Mouse (Mus musculus) T-cell, adult 66 days (primary cell): ENCODE results near the gene Cks1b. TPM values are rescaled to one million over a fixed set of nuclear protein-coding genes. Genes with fewer than 3 reads are reported as not detected.

Source experiments
- total RNA-seq, 2 experiments: library from RNA; stranded (reverse); gene quantifications; 3 replicates in 1 of 2; 4 replicates in 1 of 2; pipeline ENCODE4 v1.2.4; 2023

Gene Cks1b
- total RNA-seq, result 10 to 100 TPM in 1 of 2 experiments, 1 to 10 TPM in 1; 6.3 to 11.8 TPM

DNA sequence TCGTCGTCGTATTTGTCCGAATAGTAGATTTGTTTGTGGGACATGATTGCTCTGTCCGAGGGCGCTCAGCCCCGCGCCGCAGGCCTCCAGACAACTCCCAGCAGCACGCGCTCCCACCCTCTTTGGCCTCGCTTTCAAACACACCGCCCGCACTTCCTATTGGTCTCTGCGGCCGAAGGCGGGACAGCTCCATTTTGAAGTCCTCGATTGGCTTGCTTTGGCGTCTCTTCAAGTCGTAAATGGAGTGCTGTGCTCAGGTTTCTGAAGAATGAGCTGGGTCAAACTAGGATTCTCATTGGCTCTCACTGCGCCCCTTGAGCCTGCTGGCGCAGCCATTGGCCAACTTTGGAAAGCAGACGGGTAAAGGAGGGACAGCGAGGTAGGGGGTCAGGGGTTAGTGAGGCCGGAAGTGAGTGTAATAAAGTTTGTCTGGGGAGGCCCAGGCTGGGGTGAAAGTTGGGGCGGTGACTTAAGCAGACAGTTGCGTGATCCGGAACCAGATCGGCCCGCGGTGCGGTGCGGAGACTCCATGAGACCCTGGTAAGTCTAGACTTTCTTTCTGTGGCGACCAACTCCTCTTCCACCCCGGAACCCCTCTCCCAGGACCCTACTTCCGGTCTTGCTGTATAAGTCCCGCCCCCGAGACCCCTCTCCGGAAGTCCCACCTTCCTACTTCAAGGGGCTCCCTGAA is at the start of gene Cks1b, which contains the start of gene Shc1:
Cks1b (minus strand) TSS at position 214 of the 691 bp plus-strand sequence.
Shc1 (plus strand) TSS at position 274 of the 691 bp plus-strand sequence.

DNA sequence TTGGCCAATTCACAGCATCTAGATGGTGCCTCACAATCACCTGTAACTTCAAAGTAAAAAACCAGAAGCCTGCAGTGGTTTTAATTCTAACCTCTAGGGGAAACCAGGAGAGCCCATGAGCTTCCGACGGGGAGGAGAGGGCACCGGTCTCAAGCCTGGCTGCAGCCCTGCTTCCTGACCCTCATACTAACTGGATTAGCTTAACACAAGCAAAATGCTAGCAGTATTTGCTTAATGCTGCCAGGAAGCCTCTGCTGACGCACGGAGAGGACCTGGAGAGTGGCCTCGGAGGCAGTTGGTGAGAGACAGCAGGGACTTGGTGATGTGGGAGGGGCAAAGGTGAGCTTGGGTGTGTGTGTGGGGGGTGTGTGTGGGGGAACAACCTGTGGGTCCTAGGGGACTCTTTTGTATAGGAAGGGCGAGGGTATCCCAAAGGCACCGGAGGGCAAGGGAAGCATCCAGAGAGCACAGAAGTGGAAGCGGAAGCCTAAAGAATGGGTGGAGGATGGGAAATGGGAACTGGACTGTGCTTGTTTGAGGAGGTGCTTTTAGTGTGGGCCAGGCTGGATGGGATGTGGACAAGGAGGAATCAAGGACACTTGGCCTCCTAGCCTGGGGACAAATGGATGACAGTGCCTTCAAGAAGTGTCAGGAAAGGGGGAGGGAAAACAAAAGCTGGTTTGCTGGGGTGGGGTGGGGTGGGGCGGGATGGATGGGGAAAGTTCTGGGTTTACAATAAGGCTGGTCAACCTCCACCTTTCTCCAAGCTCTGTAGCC is 36.4 kb upstream of the Cks1b start, which contains the start of gene Pmvk:
Pmvk (plus strand) TSS at position 141 of the 777 bp plus-strand sequence.

DNA sequence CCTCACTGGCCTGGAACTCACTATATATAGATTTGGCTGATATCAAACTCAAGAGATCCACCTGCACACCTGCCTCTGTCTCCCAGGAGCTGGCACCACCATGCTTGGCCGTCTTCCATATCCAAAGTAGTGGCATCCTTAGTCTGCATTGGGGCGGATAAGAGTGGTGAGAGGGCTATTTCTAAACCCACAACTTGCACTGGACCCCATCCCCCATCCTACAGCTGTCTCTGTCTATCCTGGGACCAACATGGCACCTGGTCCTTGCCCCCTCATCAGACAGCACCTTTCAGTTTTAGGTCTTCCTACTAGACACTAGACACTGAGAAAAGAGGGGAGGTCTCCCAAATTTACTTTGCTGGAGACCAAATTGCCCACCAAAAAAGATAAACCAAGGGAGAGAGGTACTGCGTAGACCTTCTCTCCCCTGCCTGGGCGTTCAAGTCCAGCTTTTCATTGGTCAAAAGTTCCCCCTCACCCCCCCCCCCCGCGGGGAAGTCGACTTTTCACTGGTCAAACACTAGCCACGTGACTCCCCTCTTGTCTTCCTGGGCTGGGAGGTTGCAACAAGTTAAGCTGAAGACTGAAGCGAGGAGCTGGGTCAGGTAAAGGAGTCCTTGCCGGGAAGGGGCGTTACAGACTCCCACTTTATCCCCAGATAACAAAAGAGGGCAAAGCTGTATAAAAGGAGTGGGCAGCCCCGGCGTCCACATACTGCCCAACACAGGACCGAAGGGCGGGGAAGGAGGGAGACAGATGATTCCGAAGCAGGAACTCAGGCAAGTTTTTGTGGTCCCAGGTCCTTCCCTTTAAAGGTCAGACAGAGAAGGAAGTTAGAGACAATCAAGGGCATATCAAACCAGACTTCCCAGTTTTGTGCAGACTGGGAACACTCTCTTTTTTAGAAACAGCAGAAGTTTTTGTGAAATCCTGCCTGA is 18.3 kb upstream of the Cks1b start, which contains the start of gene Pbxip1:
Pbxip1 (plus strand) TSS at position 531 of the 938 bp plus-strand sequence.

DNA sequence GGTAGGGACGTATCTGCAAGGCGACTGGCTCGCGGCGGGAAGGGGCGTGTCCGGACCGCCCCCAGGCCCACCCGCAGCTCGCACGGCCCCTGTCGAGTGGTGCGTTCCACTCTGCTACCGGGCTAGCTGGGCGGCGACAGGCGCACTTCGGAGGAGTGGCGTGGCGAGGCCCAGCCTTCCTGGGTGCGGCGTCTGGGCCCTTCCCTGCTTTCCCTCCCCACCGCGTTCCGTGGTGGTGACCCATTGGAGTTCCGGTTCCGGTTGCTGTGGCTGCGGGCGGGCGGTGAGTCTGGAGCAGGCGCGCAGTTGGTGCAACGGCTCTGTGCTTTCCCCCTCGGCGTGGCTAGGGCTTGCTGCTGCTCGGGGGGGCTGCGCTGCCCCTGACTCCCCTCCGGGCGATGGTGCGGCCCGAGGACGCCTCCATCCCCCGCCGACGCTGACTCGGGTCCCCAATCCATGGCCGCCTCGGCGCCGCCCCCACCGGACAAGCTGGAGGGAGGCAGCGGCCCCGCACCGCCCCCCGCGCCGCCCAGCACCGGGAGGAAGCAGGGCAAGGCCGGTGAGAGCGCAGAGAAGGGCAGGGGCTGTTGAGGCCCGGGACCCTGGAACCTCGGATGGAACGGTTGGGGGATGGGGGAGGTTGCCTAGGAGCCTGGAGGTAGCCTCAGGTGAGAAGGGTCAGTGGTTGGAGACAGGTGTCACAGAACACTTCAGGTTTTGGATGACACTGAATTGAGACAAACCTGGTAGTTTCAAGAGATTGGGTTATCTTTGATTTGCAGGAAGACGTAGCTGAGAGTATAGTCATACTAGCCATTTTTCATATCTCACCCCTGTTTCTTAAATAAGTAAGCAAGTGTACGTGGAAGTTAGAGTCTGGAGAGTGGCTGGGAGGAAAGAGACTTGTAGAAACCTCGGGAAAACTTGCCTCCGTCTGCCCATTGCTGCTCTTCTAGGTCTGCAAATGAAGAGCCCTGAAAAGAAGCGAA is 12.3 kb upstream of the Cks1b start, which contains the start of gene Pygo2:
Pygo2 (plus strand) TSS at position 44 of the 989 bp plus-strand sequence.

DNA sequence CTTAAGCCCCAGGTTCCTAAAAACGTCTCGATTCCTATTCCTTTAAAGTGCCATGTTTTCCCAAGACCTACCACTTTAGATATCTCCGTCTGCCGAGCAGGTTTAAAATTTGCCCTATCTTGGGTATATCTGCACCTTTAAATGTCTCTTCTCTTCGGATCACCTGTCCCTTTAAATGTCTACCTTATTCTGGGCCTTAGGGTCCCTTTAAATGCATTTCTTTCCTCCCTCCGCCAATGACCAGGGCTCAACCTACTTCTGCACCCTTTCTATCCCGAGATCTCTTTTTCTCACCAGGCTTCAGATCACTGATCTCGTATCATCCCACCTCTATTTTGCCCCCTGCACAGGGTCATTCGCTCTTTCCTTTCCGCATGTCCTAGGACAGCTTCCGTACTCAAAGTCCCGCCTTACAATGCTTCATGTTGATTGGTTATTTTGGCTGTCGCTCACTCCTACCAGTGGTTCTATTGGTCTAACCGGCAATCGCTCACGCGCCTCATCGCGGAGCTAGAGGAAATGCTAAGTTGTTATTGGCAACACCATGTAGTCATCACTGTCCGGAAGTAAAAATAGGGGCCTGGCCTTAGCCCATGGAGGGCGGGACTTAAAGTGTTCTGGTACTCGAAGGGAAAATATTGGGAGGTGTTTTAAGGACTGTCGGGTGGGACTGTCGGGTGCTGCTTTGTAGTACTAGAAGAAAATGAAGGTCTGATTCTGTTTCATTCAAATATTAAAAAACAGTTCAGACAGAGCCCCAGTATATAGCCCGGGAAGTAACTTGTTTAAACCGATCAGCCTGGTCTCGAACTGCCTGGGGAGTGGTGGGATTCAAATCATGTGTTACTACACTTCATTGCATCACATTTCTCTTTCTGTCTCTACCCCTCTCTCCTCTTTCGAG is 6.4 kb downstream of the Cks1b start, which contains the start of gene Flad1:
Flad1 (minus strand) TSS at position 381 of the 904 bp plus-strand sequence.

DNA sequence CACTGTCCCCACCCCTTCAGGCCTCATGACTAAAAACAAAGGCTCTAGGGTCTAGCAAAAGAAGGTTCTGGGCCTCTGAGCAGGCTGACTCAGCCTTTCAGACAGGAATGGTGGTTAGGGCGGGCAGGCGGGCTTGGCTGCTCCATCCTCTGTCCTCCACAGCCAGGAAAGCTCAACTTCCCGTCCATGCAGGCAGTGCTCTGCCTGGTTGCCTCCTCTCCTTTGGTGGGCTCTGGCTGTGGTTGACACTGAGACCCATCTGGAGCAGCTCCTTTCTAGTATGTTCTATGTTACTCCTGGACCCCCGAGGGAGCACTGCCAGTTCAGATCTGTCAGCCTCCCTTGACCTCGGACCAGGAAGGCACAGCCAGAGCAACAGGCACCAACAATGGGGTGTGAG is 15.5 kb downstream of the Cks1b start, which contains the start of gene Lenep:
Lenep (minus strand) TSS at position 101 of the 400 bp plus-strand sequence.

DNA sequence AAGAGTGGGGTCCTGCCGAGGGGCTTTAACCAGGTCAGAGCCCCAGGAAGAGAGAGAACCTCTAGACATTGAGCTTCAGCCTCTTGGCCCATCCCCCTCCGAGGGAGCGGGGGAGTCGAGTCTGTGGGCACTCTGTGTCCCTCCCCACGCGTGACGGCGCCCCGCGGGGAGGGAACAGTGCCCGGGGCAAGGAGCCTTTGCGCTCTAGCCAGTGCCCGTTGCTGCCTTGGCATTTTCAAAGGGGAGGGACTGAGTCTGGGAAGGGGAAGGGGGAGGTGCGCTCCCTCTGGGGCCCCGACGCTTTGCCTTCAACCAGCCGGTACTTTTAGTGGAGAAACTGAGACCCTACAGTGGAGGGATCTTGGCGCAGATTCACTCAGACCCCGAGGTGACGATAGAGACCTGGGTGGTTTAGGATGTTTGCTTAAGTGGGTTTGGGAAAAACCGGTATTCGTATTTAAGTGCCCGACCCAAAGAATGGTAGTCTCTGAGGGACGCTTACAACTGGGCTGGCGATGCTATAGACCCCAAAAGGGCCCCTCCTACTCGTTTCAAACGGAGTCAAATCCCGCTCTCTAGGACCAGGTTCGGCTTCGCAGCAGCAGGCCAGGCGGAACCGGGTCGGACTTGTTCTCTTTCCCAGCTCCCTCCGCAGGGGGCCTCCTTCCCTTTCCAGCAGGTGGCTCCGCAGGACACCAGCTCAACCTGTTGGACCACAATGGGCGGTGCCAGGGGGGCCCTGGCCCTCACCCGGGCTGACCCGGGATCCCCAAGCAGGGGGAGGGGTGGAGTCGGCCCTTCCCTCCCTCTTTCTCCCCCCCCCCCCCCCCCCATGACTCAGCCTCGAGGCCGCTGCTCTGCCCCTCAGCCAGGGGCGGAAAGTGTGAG is 23.9 kb downstream of the Cks1b start, which contains the start of gene Zbtb7b:
Zbtb7b (minus strand) TSS at position 771 of the 888 bp plus-strand sequence.

Other genes starting within 250 kb of the Cks1b start
- gene Scamp3, start 240.9 kb downstream of the Cks1b start, total RNA-seq, result 100 to 1,000 TPM; 159 to 177 TPM
- gene Fam189b, start 235.2 kb downstream of the Cks1b start, total RNA-seq, result 100 to 1,000 TPM; 178 to 181 TPM
- 10 to 100 TPM; 64.0 to 68.6 TPM for gene Gba, start 215.5 kb downstream of the Cks1b start, total RNA-seq
- gene Thbs3, start 203.2 kb downstream of the Cks1b start, total RNA-seq, result 1 to 10 TPM; 3.4 to 6.3 TPM
- gene Mtx1, start 191.3 kb downstream of the Cks1b start, total RNA-seq, result 10 to 100 TPM; 85.4 to 95.2 TPM
- under 1 TPM in 1 of 2 experiments, not detected in 1; 0.87 TPM for gene Muc1, start 189.3 kb downstream of the Cks1b start, total RNA-seq
- 100 to 1,000 TPM; 100 to 110 TPM for gene Krtcap2, start 172.4 kb downstream of the Cks1b start, total RNA-seq
- 1 to 10 TPM; 1.6 to 2.3 TPM for gene Trim46, start 172.1 kb downstream of the Cks1b start, total RNA-seq
- 10 to 100 TPM; 68.1 to 70.0 TPM for gene Dpm3, start 159.0 kb downstream of the Cks1b start, total RNA-seq
- gene Slc50a1, start 147.8 kb downstream of the Cks1b start, total RNA-seq, result 100 to 1,000 TPM in 1 of 2 experiments, 10 to 100 TPM in 1; 98.1 to 113 TPM
- not detected for gene Efna1, start 137.2 kb downstream of the Cks1b start, total RNA-seq
- not detected for gene Efna3, start 95.4 kb downstream of the Cks1b start, total RNA-seq
- not detected for gene Efna4, start 80.4 kb downstream of the Cks1b start, total RNA-seq
- gene Adam15, start 68.4 kb downstream of the Cks1b start, total RNA-seq, result 10 to 100 TPM; 11.4 to 12.0 TPM
- gene Dcst2, start 56.4 kb downstream of the Cks1b start, total RNA-seq, result not detected
- gene Dcst1, start 53.1 kb downstream of the Cks1b start, total RNA-seq, result under 1 TPM in 1 of 2 experiments, not detected in 1; 0.76 TPM
- gene Zbtb7b, start 23.6 kb downstream of the Cks1b start, total RNA-seq, result 100 to 1,000 TPM in 1 of 2 experiments, 10 to 100 TPM in 1; 98.0 to 107 TPM
- under 1 TPM in 1 of 2 experiments, not detected in 1; 0.89 TPM for gene Lenep, start 15.6 kb downstream of the Cks1b start, total RNA-seq
- gene Flad1, start 6.5 kb downstream of the Cks1b start, total RNA-seq, result 10 to 100 TPM; 34.1 to 34.4 TPM
- gene Shc1, start 60 bp upstream of the Cks1b start, total RNA-seq, result 10 to 100 TPM; 87.6 to 92.3 TPM
- 10 to 100 TPM; 45.5 to 46.1 TPM for gene Pygo2, start 11.8 kb upstream of the Cks1b start, total RNA-seq
- gene Pbxip1, start 18.3 kb upstream of the Cks1b start, total RNA-seq, result 100 to 1,000 TPM; 100 to 101 TPM
- 10 to 100 TPM in 1 of 2 experiments, 1 to 10 TPM in 1; 6.2 to 11.9 TPM for gene Pmvk, start 36.2 kb upstream of the Cks1b start, total RNA-seq
- under 1 TPM in 1 of 2 experiments, not detected in 1; 0.12 TPM for gene Kcnn3, start 101.8 kb upstream of the Cks1b start, total RNA-seq